20 mouse cellular contexts compared by ENCODE assay signal in genomic region chr11:53516775-53517627, GRCm38 (mm10). TPM values are rescaled to one million over a fixed set of nuclear protein-coding genes. Genes with fewer than 3 reads are reported as not detected.
A peak's percentile ranks its signal among the peaks of the same experiment; 100 is the strongest.
DNase-seq lines count a peak whose midpoint lies in the region; ATAC-seq and TF ChIP-seq lines count a peak whose summit lies in the region.
"Had no signal": no experiment of that assay in that cellular context is flagged by ENCODE, and none has a peak within 500 bp of the region (broad histone marks: within the 10 kb centered on the region; RNA-seq: fewer than 3 reads in every experiment).

No protein-coding gene starts in this region.

- WGBS in lung, embryonic 14.5 days: 28% methylated on average over 8 of the region's 8 CpGs
- 22% methylated on average over 8 of the region's 8 CpGs for WGBS in liver, embryonic 14.5 days (ENCODE audit: insufficient replicate concordance)
- 64% methylated on average over 8 of the region's 8 CpGs for whole genome bisulfite sequencing in midbrain, embryonic 15.5 days

- H3K4me1 ChIP-seq in lung, embryonic 14.5 days (ENCODE audit: insufficient read depth): peaks cover 21% of the 10 kb centered on the region
- H3K4me1 ChIP-seq in liver, embryonic 14.5 days (replicated peaks; ENCODE audit: control insufficient read depth in 2 of 2, insufficient read depth in 2 of 2, low read length in 1 of 2): peaks cover 32 to 41% of the 10 kb centered on the region in 2 experiments
- H3K4me1 ChIP-seq in midbrain, embryonic 15.5 days: peaks cover 26% of the 10 kb centered on the region

- no peaks in the 10 kb centered on the region for H3K36me3 ChIP-seq in lung, embryonic 14.5 days (ENCODE audit: insufficient read depth)
- no peaks in the 10 kb centered on the region for H3K36me3 ChIP-seq in liver, embryonic 14.5 days (replicated peaks; ENCODE audit: control insufficient read depth, insufficient read depth, low read depth)
- H3K36me3 ChIP-seq in midbrain, embryonic 15.5 days (replicated peaks): no peaks in the 10 kb centered on the region
- H3K36me3 ChIP-seq: embryonic facial prominence, embryonic 13.5 days; heart, embryonic 12.5 days had no signal

- peak; percentile 56 for DNase-seq in lung, embryonic 14.5 days
- DNase-seq in lung, postnatal 14 days: no peak
- DNase-seq in liver, embryonic 14.5 days (ENCODE audit: low read depth in 3 of 3, low spot score in 3 of 3): peak in 2 of 3 experiments; percentile 31 to 46
- DNase-seq in thymus, postnatal 10 days (ENCODE audit: low spot score in 2 of 2): peak; percentile 24 to 29
- no peak for DNase-seq in layer of hippocampus, postnatal 14 days (ENCODE audit: low spot score in 2 of 2)
- no peak for DNase-seq in layer of hippocampus, adult 18-20 months (ENCODE audit: low spot score in 2 of 2)
- DNase-seq: cerebellum, adult 11 months; kidney, postnatal 14 days; right cerebral cortex, postnatal 14 days had no signal

- H3K4me3 ChIP-seq in lung, embryonic 14.5 days (ENCODE audit: low read depth, low read length): no peak overlapping the region
- no peak overlapping the region for H3K4me3 ChIP-seq in liver, embryonic 14.5 days (ENCODE audit: insufficient read depth in 1 of 2, low read depth in 2 of 2, low read length in 2 of 2)
- H3K4me3 ChIP-seq in midbrain, embryonic 15.5 days: no peak overlapping the region
- H3K4me3 ChIP-seq: embryonic facial prominence, embryonic 13.5 days; heart, embryonic 12.5 days had no signal

- H3K9me3 ChIP-seq in lung, embryonic 14.5 days (ENCODE audit: low read depth, low read length): no peaks in the 10 kb centered on the region
- no peaks in the 10 kb centered on the region for H3K9me3 ChIP-seq in liver, embryonic 14.5 days (ENCODE audit: control insufficient read depth, low read length)
- H3K9me3 ChIP-seq in midbrain, embryonic 15.5 days: no peaks in the 10 kb centered on the region
- H3K9me3 ChIP-seq: embryonic facial prominence, embryonic 13.5 days; heart, embryonic 12.5 days had no signal

- H3K4me2 ChIP-seq in lung, embryonic 14.5 days: no peak overlapping the region
- peak overlapping the region; percentile 51 for H3K4me2 ChIP-seq in liver, embryonic 14.5 days (ENCODE audit: low read depth)
- no peak overlapping the region for H3K4me2 ChIP-seq in midbrain, embryonic 15.5 days
- H3K4me2 ChIP-seq: embryonic facial prominence, embryonic 13.5 days; heart, embryonic 12.5 days; midbrain, embryonic 11.5 days had no signal

- 0 out of 2 replicates have a peak overlapping the region, but pooled peaks have one; percentile 24 for H3K27ac ChIP-seq in lung, embryonic 14.5 days (ENCODE audit: low read depth)
- peak overlapping the region; percentile 37 for H3K27ac ChIP-seq in liver, embryonic 14.5 days
- H3K27ac ChIP-seq in midbrain, embryonic 15.5 days: no peak overlapping the region
- H3K27ac ChIP-seq: embryonic facial prominence, embryonic 13.5 days had no signal

- no peak for TF ChIP-seq EP300 in liver, embryonic 14.5 days (IDR thresholded peaks at IDR 0.05; ENCODE audit: low read depth)

- H3K27me3 ChIP-seq in lung, embryonic 14.5 days (ENCODE audit: insufficient read depth, low read length): no peaks in the 10 kb centered on the region
- H3K27me3 ChIP-seq in liver, embryonic 14.5 days (ENCODE audit: control insufficient read depth, insufficient read depth, low read length): no peaks in the 10 kb centered on the region
- H3K27me3 ChIP-seq in midbrain, embryonic 15.5 days (replicated peaks): peaks cover 14% of the 10 kb centered on the region; the same call in 1 of the 2 replicates
- H3K27me3 ChIP-seq: embryonic facial prominence, embryonic 13.5 days had no signal

- ATAC-seq in lung, embryonic 14.5 days (ENCODE audit: insufficient read depth): no peak
- ATAC-seq in activated CD4-positive, CD25-positive, alpha-beta regulatory T cell, adult 4 months: peak; percentile 55
- no peak for ATAC-seq in liver, embryonic 14.5 days (ENCODE audit: insufficient read depth)
- no peak for ATAC-seq in midbrain, embryonic 15.5 days (replicated peaks)
- ATAC-seq: hindbrain, embryonic 16.5 days had no signal

- H3K9ac ChIP-seq in lung, embryonic 14.5 days: no peak overlapping the region
- H3K9ac ChIP-seq in liver, embryonic 14.5 days (replicated peaks): peak overlapping the region; percentile 29
- H3K9ac ChIP-seq in midbrain, embryonic 15.5 days: no peak overlapping the region
- H3K9ac ChIP-seq: embryonic facial prominence, embryonic 13.5 days; heart, embryonic 12.5 days had no signal

- no peak for TF ChIP-seq CTCF in lung, embryonic 14.5 days (IDR thresholded peaks at IDR 0.05; ENCODE audit: low read depth)
- no peak for TF ChIP-seq CTCF in liver, embryonic 14.5 days (IDR thresholded peaks at IDR 0.05; ENCODE audit: low read depth)

RNA-seq across cellular contexts. Expression of gene Sept8, which starts 2.1 kb away (rescaled TPM):
- polyA plus RNA-seq in lung, embryonic 14.5 days (2014; fragmentation: Nextera tagmentation; extraction: Ambion mirVana): 25.3 and 25.6 TPM in 2 replicates
- 1 to 10 TPM; 1.0 to 1.4 TPM for polyA plus RNA-seq in activated CD4-positive, CD25-positive, alpha-beta regulatory T cell, adult 4 months (2017; shearing (Covaris generic))
- polyA plus RNA-seq in liver, embryonic 14.5 days (2012; rRNA removed): 25.4 and 33.1 TPM in 2 replicates
- polyA plus RNA-seq in liver, embryonic 14.5 days (2014; fragmentation: Nextera tagmentation; extraction: Ambion mirVana): 18.3 and 21.5 TPM in 2 replicates
- total RNA-seq in layer of hippocampus, postnatal 14 days (2021): 100 to 1,000 TPM; 206 to 209 TPM
- 100 to 1,000 TPM; 262 to 269 TPM for total RNA-seq in layer of hippocampus, adult 18-20 months (2021)
- polyA plus RNA-seq in midbrain, embryonic 15.5 days (2015; fragmentation: Nextera tagmentation; extraction: Ambion mirVana): 18.4 TPM in 2 replicates

RNA-seq across cellular contexts. Expression of gene Sowaha, which starts 36.9 kb away (rescaled TPM):
- polyA plus RNA-seq in lung, embryonic 14.5 days (2014; fragmentation: Nextera tagmentation; extraction: Ambion mirVana): 0.17 and 0.18 TPM in 2 replicates
- not detected for polyA plus RNA-seq in activated CD4-positive, CD25-positive, alpha-beta regulatory T cell, adult 4 months (2017; shearing (Covaris generic))
- 15.4 and 15.5 TPM in 2 replicates for polyA plus RNA-seq in liver, embryonic 14.5 days (2012; rRNA removed)
- polyA plus RNA-seq in liver, embryonic 14.5 days (2014; fragmentation: Nextera tagmentation; extraction: Ambion mirVana): 13.1 and 13.8 TPM in 2 replicates
- 100 to 1,000 TPM; 106 to 108 TPM for total RNA-seq in layer of hippocampus, postnatal 14 days (2021)
- total RNA-seq in layer of hippocampus, adult 18-20 months (2021): 100 to 1,000 TPM; 144 to 146 TPM
- 0.99 and 1.1 TPM in 2 replicates for polyA plus RNA-seq in midbrain, embryonic 15.5 days (2015; fragmentation: Nextera tagmentation; extraction: Ambion mirVana)

RNA-seq across cellular contexts. Expression of gene Gm9945, which starts 37.0 kb away (rescaled TPM):
- polyA plus RNA-seq in lung, embryonic 14.5 days (2014; fragmentation: Nextera tagmentation; extraction: Ambion mirVana): not detected in 2 replicates
- polyA plus RNA-seq in activated CD4-positive, CD25-positive, alpha-beta regulatory T cell, adult 4 months (2017; shearing (Covaris generic)): not detected
- 0.10 and 0.27 TPM in 2 replicates for polyA plus RNA-seq in liver, embryonic 14.5 days (2012; rRNA removed)
- 0.46 and 0.56 TPM in 2 replicates for polyA plus RNA-seq in liver, embryonic 14.5 days (2014; fragmentation: Nextera tagmentation; extraction: Ambion mirVana)
- total RNA-seq in layer of hippocampus, postnatal 14 days (2021): 1 to 10 TPM; 2.4 to 2.5 TPM
- total RNA-seq in layer of hippocampus, adult 18-20 months (2021): 1 to 10 TPM; 2.3 to 2.5 TPM
- 0.39 TPM in 1 of 2 replicates, not detected in the other for polyA plus RNA-seq in midbrain, embryonic 15.5 days (2015; fragmentation: Nextera tagmentation; extraction: Ambion mirVana)
- total RNA-seq: adrenal gland, adult 18-20 months; ES-E14 had no signal
- polyA plus RNA-seq: embryonic facial prominence, embryonic 13.5 days; heart, embryonic 12.5 days had no signal

RNA-seq across cellular contexts. Expression of gene Gm9837, which starts 46.7 kb away (rescaled TPM):
- polyA plus RNA-seq in lung, embryonic 14.5 days (2014; fragmentation: Nextera tagmentation; extraction: Ambion mirVana): not detected in 2 replicates
- not detected for polyA plus RNA-seq in activated CD4-positive, CD25-positive, alpha-beta regulatory T cell, adult 4 months (2017; shearing (Covaris generic))
- not detected in 2 replicates for polyA plus RNA-seq in liver, embryonic 14.5 days (2012; rRNA removed)
- polyA plus RNA-seq in liver, embryonic 14.5 days (2014; fragmentation: Nextera tagmentation; extraction: Ambion mirVana): not detected in 2 replicates
- not detected for total RNA-seq in layer of hippocampus, postnatal 14 days (2021)
- total RNA-seq in layer of hippocampus, adult 18-20 months (2021): under 1 TPM in 1 of 2 experiments, not detected in 1; 0.62 TPM
- not detected in 2 replicates for polyA plus RNA-seq in midbrain, embryonic 15.5 days (2015; fragmentation: Nextera tagmentation; extraction: Ambion mirVana)
- total RNA-seq: adrenal gland, adult 18-20 months; ES-E14; left cerebral cortex, postnatal 10 days had no signal
- polyA plus RNA-seq: embryonic facial prominence, embryonic 13.5 days; frontal cortex, adult 2 months; heart, embryonic 12.5 days; hindbrain, embryonic 16.5 days; midbrain, embryonic 11.5 days; neural tube, embryonic 14.5 days had no signal

RNA-seq across cellular contexts. Expression of gene Kif3a, which starts 50.2 kb away (rescaled TPM):
- polyA plus RNA-seq in lung, embryonic 14.5 days (2014; fragmentation: Nextera tagmentation; extraction: Ambion mirVana): 67.9 and 69.7 TPM in 2 replicates
- polyA plus RNA-seq in activated CD4-positive, CD25-positive, alpha-beta regulatory T cell, adult 4 months (2017; shearing (Covaris generic)): 1 to 10 TPM; 5.9 to 7.8 TPM
- polyA plus RNA-seq in liver, embryonic 14.5 days (2012; rRNA removed): 2.1 and 3.3 TPM in 2 replicates
- polyA plus RNA-seq in liver, embryonic 14.5 days (2014; fragmentation: Nextera tagmentation; extraction: Ambion mirVana): 6.4 and 7.7 TPM in 2 replicates
- total RNA-seq in layer of hippocampus, postnatal 14 days (2021): 100 to 1,000 TPM; 140 to 149 TPM
- total RNA-seq in layer of hippocampus, adult 18-20 months (2021): 100 to 1,000 TPM; 121 to 127 TPM
- polyA plus RNA-seq in midbrain, embryonic 15.5 days (2015; fragmentation: Nextera tagmentation; extraction: Ambion mirVana): 345 and 349 TPM in 2 replicates

Comparison
In these comparisons a context has a peak if more than half of its experiments do, and no peak if none do; other contexts are left out.
1. DNase-seq: peak in lung, embryonic 14.5 days (single experiment), liver, embryonic 14.5 days (2 of 3) and thymus, postnatal 10 days (2 of 2); none in lung, postnatal 14 days (single experiment), layer of hippocampus, postnatal 14 days (0 of 2) and layer of hippocampus, adult 18-20 months (0 of 2).